Mouse (Mus musculus): Measurements from ENCODE around the gene Pfn1. TPM values are rescaled to one million over a fixed set of nuclear protein-coding genes. Genes with fewer than 3 reads are reported as not detected.
A peak's percentile ranks its signal among the peaks of the same experiment; 100 is the strongest.

Gene Pfn1
- total RNA-seq, 1 experiment, result 732 TPM

- in situ Hi-C loops (cut with MboI; ENCODE audit: low sequenced_read_pairs in 2 of 2, unreplicated experiment in 2 of 2), result no loop called here
- DNase-seq (ENCODE audit: low read depth, low spot score), result no peak
- H3K27ac ChIP-seq (ENCODE audit: insufficient read depth, low read depth, low read length, poor library complexity, severe bottlenecking), result no peak overlapping the region
- H3K4me1 ChIP-seq (ENCODE audit: control insufficient read depth in 2 of 2, insufficient read depth in 2 of 2, low read length in 2 of 2, poor library complexity in 1 of 2), result peaks cover 0 to 2% of the 10 kb centered on the region in 2 experiments; a peak in 1 of 4 replicates
- H3K9ac ChIP-seq (ENCODE audit: insufficient read depth, low read depth, low read length, poor library complexity, severe bottlenecking), result no peak overlapping the region
- no peaks in the 10 kb centered on the region for H3K9me3 ChIP-seq (ENCODE audit: control insufficient read depth, insufficient read depth, low read depth, low read length)
- H3K36me3 ChIP-seq (ENCODE audit: control insufficient read depth, insufficient read depth, low read length, poor library complexity, severe bottlenecking), result peaks cover 44% of the 10 kb centered on the region
- no peak overlapping the region for H3K4me3 ChIP-seq (ENCODE audit: insufficient read depth in 1 of 2, low read depth in 1 of 2, low read length in 2 of 2, poor library complexity in 1 of 2, severe bottlenecking in 1 of 2)
- TF ChIP-seq ZC3H11A (IDR thresholded peaks at IDR 0.05; ENCODE audit: borderline replicate concordance, low read depth, low read length), result no peak
- TF ChIP-seq CHD2 (IDR thresholded peaks at IDR 0.05; ENCODE audit: low read depth, low read length), result no peak
- TF ChIP-seq MAFK (IDR thresholded peaks at IDR 0.05; ENCODE audit: insufficient read depth, low read depth, low read length), result no peak
- no peak for TF ChIP-seq HCFC1 (IDR thresholded peaks at IDR 0.05; ENCODE audit: borderline replicate concordance, insufficient read depth, low read length)
- no peak for TF ChIP-seq ZNF384 (IDR thresholded peaks at IDR 0.05; ENCODE audit: low read depth, low read length)
Measured at GRCm38 (mm10) chr11:70651391-70651790, 3.1 kb downstream of the Pfn1 start.

GRCm38 (mm10) chr11:70650322-70651175 lies 3.9 kb downstream of the Pfn1 start:
- H3K9ac ChIP-seq (ENCODE audit: insufficient read depth, low read depth, low read length, poor library complexity, severe bottlenecking), result no peak overlapping the region
- peaks cover 0 to 5% of the 10 kb centered on the region in 2 experiments; a peak in 2 of 4 replicates for H3K4me1 ChIP-seq (ENCODE audit: control insufficient read depth in 2 of 2, insufficient read depth in 2 of 2, low read length in 2 of 2, poor library complexity in 1 of 2)
- TF ChIP-seq CHD2 (IDR thresholded peaks at IDR 0.05; ENCODE audit: low read depth, low read length), result no peak
- TF ChIP-seq HCFC1 (IDR thresholded peaks at IDR 0.05; ENCODE audit: borderline replicate concordance, insufficient read depth, low read length), result no peak
- TF ChIP-seq ZNF384 (IDR thresholded peaks at IDR 0.05; ENCODE audit: low read depth, low read length), result peak; percentile 88
- no peak for TF ChIP-seq MAFK (IDR thresholded peaks at IDR 0.05; ENCODE audit: insufficient read depth, low read depth, low read length)
- no peak overlapping the region for H3K4me3 ChIP-seq (ENCODE audit: insufficient read depth in 1 of 2, low read depth in 1 of 2, low read length in 2 of 2, poor library complexity in 1 of 2, severe bottlenecking in 1 of 2)
- H3K27ac ChIP-seq (ENCODE audit: insufficient read depth, low read depth, low read length, poor library complexity, severe bottlenecking), result no peak overlapping the region; the same call in 1 of the 2 replicates
- H3K36me3 ChIP-seq (ENCODE audit: control insufficient read depth, insufficient read depth, low read length, poor library complexity, severe bottlenecking), result peaks cover 48% of the 10 kb centered on the region
- DNase-seq (ENCODE audit: low read depth, low spot score), result no peak
- no peaks in the 10 kb centered on the region for H3K9me3 ChIP-seq (ENCODE audit: control insufficient read depth, insufficient read depth, low read depth, low read length)
- in situ Hi-C loops (cut with MboI; ENCODE audit: low sequenced_read_pairs in 2 of 2, unreplicated experiment in 2 of 2), result no loop called here

- Histone ChIP-seq H3K36me3 (ENCODE audit: control insufficient read depth, insufficient read depth, low read length, poor library complexity, severe bottlenecking) (peaks cover 61% of the 10 kb centered on the region), H3K9ac (ENCODE audit: insufficient read depth, low read depth, low read length, poor library complexity, severe bottlenecking) (no peak overlapping the region), H3K27ac (ENCODE audit: insufficient read depth, low read depth, low read length, poor library complexity, severe bottlenecking) (no peak overlapping the region), H3K4me3 (ENCODE audit: insufficient read depth in 1 of 2, low read depth in 1 of 2, low read length in 2 of 2, poor library complexity in 1 of 2, severe bottlenecking in 1 of 2) (no peak overlapping the region), H3K9me3 (ENCODE audit: control insufficient read depth, insufficient read depth, low read depth, low read length) (no peaks in the 10 kb centered on the region), H3K4me1 (ENCODE audit: control insufficient read depth in 2 of 2, insufficient read depth in 2 of 2, low read length in 2 of 2, poor library complexity in 1 of 2) (peaks cover 0 to 10% of the 10 kb centered on the region in 2 experiments; a peak in 2 of 4 replicates)
- TF ChIP-seq ZNF384 (IDR thresholded peaks at IDR 0.05; ENCODE audit: low read depth, low read length) (no peak), MAFK (IDR thresholded peaks at IDR 0.05; ENCODE audit: insufficient read depth, low read depth, low read length) (no peak), ZC3H11A (IDR thresholded peaks at IDR 0.05; ENCODE audit: borderline replicate concordance, low read depth, low read length) (no peak), HCFC1 (IDR thresholded peaks at IDR 0.05; ENCODE audit: borderline replicate concordance, insufficient read depth, low read length) (no peak), CHD2 (IDR thresholded peaks at IDR 0.05; ENCODE audit: low read depth, low read length) (no peak)
- in situ Hi-C loops (cut with MboI; ENCODE audit: low sequenced_read_pairs in 2 of 2, unreplicated experiment in 2 of 2), result no loop called here
- no peak for DNase-seq (ENCODE audit: low read depth, low spot score)
Measured at GRCm38 (mm10) chr11:70649185-70649734, 5.2 kb downstream of the Pfn1 start.

GRCm38 (mm10) chr11:70648512-70648911 lies 5.9 kb downstream of the Pfn1 start:
- Histone ChIP-seq H3K4me1 (ENCODE audit: control insufficient read depth in 2 of 2, insufficient read depth in 2 of 2, low read length in 2 of 2, poor library complexity in 1 of 2) (peaks cover 0 to 10% of the 10 kb centered on the region in 2 experiments; a peak in 2 of 4 replicates), H3K9ac (ENCODE audit: insufficient read depth, low read depth, low read length, poor library complexity, severe bottlenecking) (peak overlapping the region; percentile 14; the same call in 1 of the 2 replicates), H3K9me3 (ENCODE audit: control insufficient read depth, insufficient read depth, low read depth, low read length) (no peaks in the 10 kb centered on the region), H3K27ac (ENCODE audit: insufficient read depth, low read depth, low read length, poor library complexity, severe bottlenecking) (no peak overlapping the region), H3K4me3 (ENCODE audit: insufficient read depth in 1 of 2, low read depth in 1 of 2, low read length in 2 of 2, poor library complexity in 1 of 2, severe bottlenecking in 1 of 2) (peak overlapping the region; percentile 78 to 85; a peak in 2 of 4 replicates), H3K36me3 (ENCODE audit: control insufficient read depth, insufficient read depth, low read length, poor library complexity, severe bottlenecking) (peaks cover 59% of the 10 kb centered on the region)
- in situ Hi-C loops (cut with MboI; ENCODE audit: low sequenced_read_pairs in 2 of 2, unreplicated experiment in 2 of 2), result no loop called here
- no peak for TF ChIP-seq CHD2 (IDR thresholded peaks at IDR 0.05; ENCODE audit: low read depth, low read length)
- TF ChIP-seq HCFC1 (IDR thresholded peaks at IDR 0.05; ENCODE audit: borderline replicate concordance, insufficient read depth, low read length), result no peak
- TF ChIP-seq ZNF384 (IDR thresholded peaks at IDR 0.05; ENCODE audit: low read depth, low read length), result no peak
- no peak for TF ChIP-seq MAFK (IDR thresholded peaks at IDR 0.05; ENCODE audit: insufficient read depth, low read depth, low read length)
- no peak for TF ChIP-seq ZC3H11A (IDR thresholded peaks at IDR 0.05; ENCODE audit: borderline replicate concordance, low read depth, low read length)
- DNase-seq (ENCODE audit: low read depth, low spot score), result no peak

Data from ES-E14 (cell line).